Mouse (Mus musculus) limb, embryonic 12.5 days (tissue): ENCODE results near the gene Dnmt3a. TPM values are rescaled to one million over a fixed set of nuclear protein-coding genes. Genes with fewer than 3 reads are reported as not detected.
A peak's percentile ranks its signal among the peaks of the same experiment; 100 is the strongest.

Experiments used
- ATAC-seq: fragments of 200-750 bp; cut with Nextera tagmentation; 2 replicates; pipeline ENCODE4 v1.8.0; 2017; ENCODE audit warnings: low read depth, moderate TSS enrichment; ENCODE audit not compliant: insufficient number of reproducible peaks, insufficient read depth, low FRiP score, low TSS enrichment
- H3K27ac ChIP-seq: fragments of 300-500 bp; sonication (generic); 2 replicates; pipeline ENCODE4 v1.5.1; 2016; ENCODE audit warnings: mild to moderate bottlenecking, moderate library complexity
- H3K27me3 ChIP-seq: fragments of 300-500 bp; sonication (generic); 2 replicates; pipeline ENCODE4 v1.6.1; 2016; ENCODE audit warnings: mild to moderate bottlenecking, moderate library complexity
- H3K36me3 ChIP-seq: fragments of 300-500 bp; sonication (generic); 2 replicates; pipeline ENCODE4 v1.6.1; 2016; ENCODE audit warnings: mild to moderate bottlenecking, moderate library complexity
- H3K4me1 ChIP-seq: fragments of 300-500 bp; sonication (generic); replicated peaks from 2 replicates; pipeline ENCODE4 v1.6.1; 2016
- H3K4me2 ChIP-seq: fragments of 300-500 bp; sonication (generic); 2 replicates; pipeline ENCODE4 v1.6.1; 2016; ENCODE audit warnings: mild to moderate bottlenecking, moderate library complexity
- H3K4me3 ChIP-seq: fragments of 300-500 bp; sonication (generic); replicated peaks from 2 replicates; pipeline ENCODE4 v1.5.1; 2016; ENCODE audit warnings: mild to moderate bottlenecking
- H3K9ac ChIP-seq: fragments of 300-500 bp; sonication (generic); replicated peaks from 2 replicates; pipeline ENCODE4 v1.6.1; 2016; ENCODE audit warnings: mild to moderate bottlenecking, moderate library complexity
- H3K9me3 ChIP-seq: fragments of 300-500 bp; sonication (generic); 2 replicates; pipeline ENCODE4 v1.6.1; 2016; ENCODE audit warnings: mild to moderate bottlenecking, moderate library complexity
- WGBS: fragments of 180-500 bp; shearing (Covaris S2); methylation state at CpG from one replicate; pipeline ENCODE4 v1.1.7; 2016; 5-methylcytosine and 5-hydroxymethylcytosine counted together
- polyA plus RNA-seq: library from polyadenylated mRNA; unstranded; fragments of >200 nt; fragmentation: Nextera tagmentation; extraction: Ambion mirVana; gene quantifications from 2 replicates; pipeline ENCODE4 v1.2.1, GENCODE M21; 2016

Gene Dnmt3a
- polyA plus RNA-seq, 1 experiment from 2014 or later: 282 TPM

DNA sequence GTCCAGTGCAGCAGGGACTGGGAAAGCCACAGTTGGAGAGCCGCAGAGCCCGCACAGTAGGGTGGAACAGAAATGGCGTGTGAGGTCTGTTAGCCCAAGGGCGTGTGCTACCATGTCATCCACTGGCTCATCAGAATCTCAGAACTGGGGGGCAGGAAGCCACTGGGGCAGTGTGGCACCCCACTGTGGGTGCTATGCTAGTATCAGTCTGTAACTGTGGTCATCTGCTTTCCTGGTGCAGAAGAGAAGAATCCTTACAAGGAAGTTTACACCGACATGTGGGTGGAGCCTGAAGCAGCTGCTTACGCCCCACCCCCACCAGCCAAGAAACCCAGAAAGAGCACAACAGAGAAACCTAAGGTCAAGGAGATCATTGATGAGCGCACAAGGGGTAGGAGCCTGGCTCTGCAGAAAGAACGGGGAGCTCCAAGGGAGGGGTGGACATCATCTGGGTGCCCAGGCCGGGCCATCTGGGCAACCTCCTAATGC, 91.3 kb downstream of the Dnmt3a start:
- no peak overlapping the region for H3K9ac ChIP-seq
- no peaks in the 10 kb centered on the region for H3K27me3 ChIP-seq
- peaks cover 22% of the 10 kb centered on the region for H3K4me1 ChIP-seq
- H3K4me3 ChIP-seq: no peak overlapping the region
- no peak overlapping the region for H3K27ac ChIP-seq
- peaks cover 79% of the 10 kb centered on the region for H3K36me3 ChIP-seq
- H3K9me3 ChIP-seq: no peaks in the 10 kb centered on the region
- 90% methylated on average over 9 of the region's 9 CpGs for WGBS
- H3K4me2 ChIP-seq: no peak overlapping the region
- ATAC-seq: no peak

DNA sequence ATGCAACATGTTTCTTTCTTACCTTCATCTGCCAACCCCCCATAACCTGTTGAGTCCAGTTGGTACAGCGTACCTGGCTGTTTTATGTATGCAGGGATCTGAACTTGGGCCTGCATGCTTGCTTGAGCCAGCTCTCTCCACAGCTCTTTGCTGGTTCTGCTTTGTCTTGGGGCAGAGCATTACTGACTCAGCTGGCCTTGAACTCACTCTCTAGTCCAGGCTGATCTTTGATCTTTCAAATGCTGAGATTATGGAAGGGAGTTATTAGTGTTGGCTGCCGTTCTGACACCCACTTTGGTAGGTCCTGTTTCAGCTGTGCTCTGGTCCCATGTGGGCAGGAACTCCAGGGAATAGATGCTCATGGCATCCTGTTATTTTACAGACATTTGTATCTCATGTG, 93.0 kb downstream of the Dnmt3a start:
- Histone ChIP-seq H3K9ac (no peak overlapping the region), H3K27ac (no peak overlapping the region), H3K27me3 (no peaks in the 10 kb centered on the region), H3K4me1 (peaks cover 12% of the 10 kb centered on the region), H3K4me3 (no peak overlapping the region), H3K36me3 (peaks cover 96% of the 10 kb centered on the region), H3K4me2 (no peak overlapping the region), H3K9me3 (no peaks in the 10 kb centered on the region)
- 88% methylated on average over 2 of the region's 2 CpGs for WGBS
- no peak for ATAC-seq

DNA sequence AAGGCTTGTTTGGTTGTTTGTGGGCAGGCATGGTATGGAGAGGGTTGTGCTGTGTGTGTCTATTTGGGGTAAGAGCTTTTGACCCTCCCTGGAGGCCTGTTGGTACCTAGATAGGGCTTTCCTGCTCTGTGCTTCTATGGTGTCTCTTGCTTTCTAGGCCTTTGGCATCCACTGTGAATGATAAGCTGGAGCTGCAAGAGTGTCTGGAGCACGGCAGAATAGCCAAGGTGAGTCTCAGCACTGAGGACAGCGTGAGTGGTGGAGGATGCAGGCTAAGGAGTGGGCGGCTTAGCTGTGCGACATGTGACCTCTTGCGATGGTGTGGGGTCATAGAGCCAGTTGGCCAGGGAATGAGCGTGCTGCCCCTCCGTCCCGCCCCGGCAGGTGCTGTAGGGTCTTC, 99.6 kb downstream of the Dnmt3a start:
- Histone ChIP-seq H3K27ac (no peak overlapping the region), H3K4me1 (no peaks in the 10 kb centered on the region), H3K4me2 (no peak overlapping the region), H3K9ac (no peak overlapping the region), H3K36me3 (peaks cover 94% of the 10 kb centered on the region), H3K9me3 (no peaks in the 10 kb centered on the region), H3K4me3 (no peak overlapping the region), H3K27me3 (no peaks in the 10 kb centered on the region)
- 88% methylated on average over 9 of the region's 9 CpGs for WGBS
- ATAC-seq: no peak

DNA sequence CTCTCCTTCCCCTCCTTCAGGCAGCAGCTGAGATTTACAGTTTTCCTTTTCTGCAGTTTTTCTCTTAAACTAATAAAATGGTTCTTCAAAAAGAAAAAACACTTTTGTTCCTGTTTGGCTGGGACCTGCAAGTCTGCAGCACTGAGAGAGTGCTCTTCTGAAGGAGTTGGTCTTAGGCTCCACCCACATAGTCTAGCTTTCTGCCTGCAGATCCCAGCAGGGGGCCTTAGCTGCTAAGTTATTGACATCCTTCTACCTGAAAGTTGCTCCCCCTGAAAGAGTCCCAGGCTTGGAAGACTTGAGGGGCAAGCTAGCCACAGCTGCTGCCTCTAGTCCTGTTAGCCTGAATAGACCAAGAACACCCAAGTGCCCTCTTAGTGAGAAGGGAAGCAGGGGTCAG, 100.5 kb downstream of the Dnmt3a start:
- Histone ChIP-seq H3K4me2 (no peak overlapping the region), H3K9ac (no peak overlapping the region), H3K4me1 (no peaks in the 10 kb centered on the region), H3K36me3 (peaks cover 95% of the 10 kb centered on the region), H3K27ac (no peak overlapping the region), H3K9me3 (no peaks in the 10 kb centered on the region), H3K27me3 (no peaks in the 10 kb centered on the region), H3K4me3 (no peak overlapping the region)
- ATAC-seq: no peak

DNA sequence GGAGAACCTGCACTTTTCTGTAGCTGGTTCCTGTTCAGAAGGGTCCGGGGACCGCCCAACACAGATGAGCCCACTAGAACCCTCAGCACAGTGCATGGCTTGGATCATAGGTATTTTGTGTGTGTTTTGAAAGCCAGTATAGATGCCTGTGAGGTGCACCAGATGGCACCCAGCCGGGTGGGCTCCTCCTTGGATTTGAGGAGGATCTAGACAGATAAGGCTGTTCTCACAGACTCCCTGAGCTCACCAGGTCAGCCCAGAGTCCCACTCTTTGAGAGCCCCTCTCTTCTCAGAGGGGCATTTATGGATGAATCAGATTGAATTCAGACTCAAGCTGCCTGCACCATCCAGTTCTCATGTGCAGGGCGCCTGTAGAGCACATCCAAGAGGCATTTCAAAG, 101.2 kb downstream of the Dnmt3a start:
- H3K4me3 ChIP-seq: no peak overlapping the region
- no peaks in the 10 kb centered on the region for H3K4me1 ChIP-seq
- peaks cover 95% of the 10 kb centered on the region for H3K36me3 ChIP-seq
- no peak overlapping the region for H3K4me2 ChIP-seq
- no peak for ATAC-seq
- no peaks in the 10 kb centered on the region for H3K9me3 ChIP-seq
- H3K27ac ChIP-seq: no peak overlapping the region
- 89% methylated on average over 4 of the region's 4 CpGs for WGBS
- no peaks in the 10 kb centered on the region for H3K27me3 ChIP-seq
- no peak overlapping the region for H3K9ac ChIP-seq

DNA sequence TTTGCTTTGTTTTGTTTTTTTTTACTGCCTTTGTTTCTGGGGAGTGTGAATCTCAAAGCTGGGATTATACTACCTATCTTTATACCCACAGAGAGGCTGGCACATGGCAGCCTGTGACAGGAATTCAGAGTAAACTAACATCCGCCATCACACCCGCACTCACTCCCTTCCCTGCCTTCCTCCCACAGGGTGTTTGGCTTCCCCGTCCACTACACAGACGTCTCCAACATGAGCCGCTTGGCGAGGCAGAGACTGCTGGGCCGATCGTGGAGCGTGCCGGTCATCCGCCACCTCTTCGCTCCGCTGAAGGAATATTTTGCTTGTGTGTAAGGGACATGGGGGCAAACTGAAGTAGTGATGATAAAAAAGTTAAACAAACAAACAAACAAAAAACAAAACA, 101.6 kb downstream of the Dnmt3a start:
- Histone ChIP-seq H3K4me3 (no peak overlapping the region), H3K9me3 (no peaks in the 10 kb centered on the region), H3K4me2 (no peak overlapping the region), H3K4me1 (no peaks in the 10 kb centered on the region), H3K36me3 (peaks cover 95% of the 10 kb centered on the region), H3K27me3 (no peaks in the 10 kb centered on the region), H3K9ac (no peak overlapping the region), H3K27ac (no peak overlapping the region)
- WGBS: 83% methylated on average over 13 of the region's 13 CpGs
- ATAC-seq: no peak

DNA sequence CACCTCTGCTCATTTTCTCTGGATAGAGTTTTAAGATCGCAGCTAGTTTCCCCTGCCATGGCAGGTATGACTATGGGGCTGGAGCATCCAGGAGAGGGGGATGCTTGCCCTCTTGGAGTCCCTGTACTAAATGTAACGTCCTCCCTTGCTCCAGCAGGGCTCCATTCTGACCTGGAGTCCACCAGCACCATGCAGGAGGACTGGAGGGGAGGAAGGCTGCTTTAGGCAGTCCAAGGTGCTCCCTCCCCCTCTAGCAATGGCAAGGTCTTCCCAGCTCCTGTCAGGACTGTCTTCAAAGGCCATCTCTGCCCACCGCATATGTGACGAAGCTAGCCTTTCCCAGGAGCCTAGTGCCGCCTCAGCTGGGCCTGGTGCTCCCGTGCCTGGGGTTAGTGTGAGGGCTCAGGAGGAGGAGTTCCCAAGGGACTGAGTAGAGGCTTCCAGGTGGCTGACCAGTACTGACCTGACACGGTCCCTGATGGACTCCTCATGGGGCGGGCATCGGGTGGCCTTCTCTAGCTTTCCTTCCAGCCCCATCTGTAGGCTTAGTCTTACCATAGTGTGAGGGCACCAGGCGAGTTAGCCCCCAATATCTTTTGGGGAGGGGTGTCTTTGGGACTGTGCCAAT, 104.8 kb downstream of the Dnmt3a start:
- 55% methylated on average over 10 of the region's 10 CpGs for WGBS
- peak; percentile 53; the same call in 1 of the 2 replicates for ATAC-seq
- H3K36me3 ChIP-seq: peaks cover 77% of the 10 kb centered on the region

DNA sequence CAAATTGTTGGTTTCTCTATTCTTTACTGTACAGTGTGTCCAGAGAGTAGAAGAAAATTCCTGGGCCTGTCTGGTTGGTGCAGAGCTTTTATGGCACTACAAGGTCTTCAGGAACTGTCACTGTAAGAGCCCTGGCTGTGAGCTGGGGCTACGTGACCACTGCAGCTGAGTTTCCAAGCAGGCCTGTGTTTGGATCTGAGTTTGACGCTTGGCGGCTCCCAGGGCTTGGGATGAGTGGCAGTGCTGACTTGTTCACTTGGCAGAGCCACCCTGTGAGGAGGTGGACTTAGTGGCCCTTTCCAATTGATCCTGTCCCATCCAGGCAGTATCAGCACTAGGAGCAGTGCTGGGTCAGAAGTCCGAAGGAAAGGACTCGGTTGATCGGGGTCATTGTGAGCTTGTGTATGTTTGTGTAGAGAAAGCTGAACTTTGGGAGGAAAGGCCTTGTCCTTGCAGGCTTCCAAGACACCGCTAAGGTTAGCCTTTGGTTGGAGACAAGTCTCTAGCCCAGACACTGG, 106.1 kb downstream of the Dnmt3a start:
- no peaks in the 10 kb centered on the region for H3K9me3 ChIP-seq
- no peak for ATAC-seq
- no peak overlapping the region for H3K9ac ChIP-seq
- H3K36me3 ChIP-seq: peaks cover 64% of the 10 kb centered on the region
- 92% methylated on average over 7 of the region's 7 CpGs for WGBS
- no peak overlapping the region for H3K4me2 ChIP-seq
- no peaks in the 10 kb centered on the region for H3K27me3 ChIP-seq
- no peak overlapping the region for H3K27ac ChIP-seq
- H3K4me3 ChIP-seq: no peak overlapping the region
- no peaks in the 10 kb centered on the region for H3K4me1 ChIP-seq

More for the DNA sequence above, 104.8 kb downstream of the Dnmt3a start:
- no peak overlapping the region for H3K4me3 ChIP-seq
- H3K4me1 ChIP-seq: no peaks in the 10 kb centered on the region
- H3K27me3 ChIP-seq: no peaks in the 10 kb centered on the region
- H3K9ac ChIP-seq: no peak overlapping the region
- no peaks in the 10 kb centered on the region for H3K9me3 ChIP-seq
- no peak overlapping the region for H3K4me2 ChIP-seq
- no peak overlapping the region for H3K27ac ChIP-seq

DNA sequence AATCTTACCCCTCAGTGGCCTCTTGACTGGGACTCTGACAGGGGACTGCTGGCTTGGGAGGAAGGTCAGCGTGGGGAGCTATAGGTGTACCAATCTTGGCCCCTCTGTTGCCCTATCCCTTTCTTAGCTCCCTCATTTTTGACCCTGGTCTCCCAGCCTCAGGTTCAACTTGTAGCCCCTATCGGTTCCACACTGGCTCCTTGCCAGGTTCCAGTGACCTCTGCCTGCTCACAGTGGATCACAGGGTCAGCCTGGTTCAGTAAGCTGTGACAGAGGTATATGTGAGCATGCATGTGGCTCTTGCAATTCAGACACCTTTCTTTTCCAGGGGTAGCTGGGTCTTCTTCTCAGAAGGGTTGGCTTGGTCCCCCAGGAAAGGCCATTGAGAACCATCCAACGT, 110.0 kb downstream of the Dnmt3a start:
- ATAC-seq: no peak
- no peaks in the 10 kb centered on the region for H3K27me3 ChIP-seq

DNA sequence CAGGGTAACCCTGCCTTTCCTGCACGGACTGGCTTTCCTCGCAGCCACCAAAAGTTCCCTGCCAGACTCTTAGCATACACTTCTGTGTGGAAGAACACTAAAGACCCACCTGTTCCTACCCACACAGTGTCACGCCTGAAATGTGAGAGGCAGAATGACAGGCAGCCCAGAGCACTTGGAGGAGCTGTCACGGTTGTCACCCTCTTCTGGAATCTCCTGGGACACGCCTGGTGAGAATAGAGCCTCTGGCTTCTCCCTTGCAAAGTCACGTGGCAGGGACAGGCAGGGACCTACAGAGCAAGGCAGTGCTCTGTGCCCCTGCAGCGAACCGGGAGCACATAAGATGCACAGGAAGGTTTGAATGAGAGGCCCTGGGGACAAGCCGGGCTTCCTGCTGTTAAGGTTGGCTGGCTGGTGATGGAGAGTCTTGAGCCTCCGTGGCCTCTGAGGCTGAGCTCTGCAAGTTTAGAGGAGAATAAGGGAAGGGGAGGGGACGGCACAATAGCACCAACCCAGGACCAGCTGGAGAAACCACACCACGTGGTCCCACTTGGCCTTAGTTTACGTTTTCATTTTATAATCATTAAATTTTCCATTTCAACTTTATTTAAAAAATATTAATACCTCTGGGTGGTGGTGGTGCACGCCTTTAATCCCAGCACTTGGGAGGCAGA, 112.0 kb downstream of the Dnmt3a start:
- ATAC-seq: no peak

More for the DNA sequence above, 110.0 kb downstream of the Dnmt3a start:
- WGBS: 80% methylated on average over 3 of the region's 3 CpGs
- H3K4me2 ChIP-seq: no peak overlapping the region
- H3K4me1 ChIP-seq: peaks cover 20% of the 10 kb centered on the region
- peaks cover 25% of the 10 kb centered on the region for H3K36me3 ChIP-seq
- H3K9ac ChIP-seq: no peak overlapping the region
- H3K27ac ChIP-seq: no peak overlapping the region
- no peaks in the 10 kb centered on the region for H3K9me3 ChIP-seq
- no peak overlapping the region for H3K4me3 ChIP-seq

DNA sequence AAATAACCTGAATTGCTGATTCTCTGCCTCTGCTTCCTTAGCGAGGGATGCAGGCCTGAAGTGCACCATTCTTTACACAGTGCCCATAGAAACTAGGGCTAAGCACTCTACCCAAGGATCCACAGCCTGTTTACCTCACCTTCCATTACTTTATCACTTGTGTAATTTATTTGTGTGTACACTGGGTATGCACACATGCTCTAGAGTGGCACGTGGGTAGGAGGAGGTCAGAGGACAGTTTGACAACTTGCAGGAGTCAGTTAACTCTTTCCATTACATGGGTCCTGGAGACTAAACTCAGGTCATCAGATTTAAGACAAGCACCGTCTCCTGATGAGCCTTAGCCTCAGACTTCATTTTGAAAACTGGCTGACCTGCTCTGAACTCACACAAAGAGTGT, 112.8 kb downstream of the Dnmt3a start:
- Histone ChIP-seq H3K27ac (no peak overlapping the region), H3K9ac (no peak overlapping the region), H3K36me3 (peaks cover 11% of the 10 kb centered on the region; the same call in 1 of the 2 replicates), H3K4me2 (no peak overlapping the region), H3K4me3 (no peak overlapping the region), H3K27me3 (no peaks in the 10 kb centered on the region), H3K4me1 (peaks cover 20% of the 10 kb centered on the region), H3K9me3 (no peaks in the 10 kb centered on the region)
- no peak for ATAC-seq
- whole genome bisulfite sequencing: 67% methylated on average over 3 of the region's 3 CpGs

More for the DNA sequence above, 112.0 kb downstream of the Dnmt3a start:
- Histone ChIP-seq H3K27ac (no peak overlapping the region), H3K27me3 (no peaks in the 10 kb centered on the region), H3K9me3 (no peaks in the 10 kb centered on the region), H3K9ac (no peak overlapping the region), H3K4me1 (peaks cover 20% of the 10 kb centered on the region), H3K36me3 (peaks cover 12% of the 10 kb centered on the region; the same call in 1 of the 2 replicates), H3K4me3 (no peak overlapping the region), H3K4me2 (no peak overlapping the region)
- WGBS: 23% methylated on average over 14 of the region's 14 CpGs
